Mouse (Mus musculus) heart, embryonic 15.5 days (tissue): ENCODE data around the gene Fbxl15. TPM values are rescaled to one million over a fixed set of nuclear protein-coding genes. Genes with fewer than 3 reads are reported as not detected.
A peak's percentile ranks its signal among the peaks of the same experiment; 100 is the strongest.

Experiments used
- ATAC-seq: fragments of 200-750 bp; cut with Nextera tagmentation; replicated peaks from 2 replicates; pipeline ENCODE4 v1.8.0; 2017; ENCODE audit warnings: low read depth, moderate TSS enrichment; ENCODE audit not compliant: insufficient number of reproducible peaks, insufficient read depth, low FRiP score
- H3K27ac ChIP-seq: fragments of 300-500 bp; sonication (generic); 2 replicates; pipeline ENCODE4 v1.5.1; 2015; ENCODE audit warnings: mild to moderate bottlenecking, inconsistent platforms
- H3K27me3 ChIP-seq: fragments of 300-500 bp; sonication (generic); 2 replicates; pipeline ENCODE4 v1.6.1; 2015; ENCODE audit warnings: inconsistent platforms
- H3K36me3 ChIP-seq: fragments of 300-500 bp; sonication (generic); 2 replicates; pipeline ENCODE4 v1.6.1; 2015; ENCODE audit warnings: mild to moderate bottlenecking, inconsistent platforms
- H3K4me1 ChIP-seq: fragments of 300-500 bp; sonication (generic); replicated peaks from 2 replicates; pipeline ENCODE4 v1.6.1; 2015; ENCODE audit warnings: inconsistent platforms
- H3K4me2 ChIP-seq: fragments of 300-500 bp; sonication (generic); 2 replicates; pipeline ENCODE4 v1.6.1; 2015; ENCODE audit warnings: inconsistent platforms, mild to moderate bottlenecking, moderate library complexity
- H3K4me3 ChIP-seq: fragments of 300-500 bp; sonication (generic); 2 replicates; pipeline ENCODE4 v1.5.1; 2015; ENCODE audit warnings: mild to moderate bottlenecking, inconsistent platforms
- H3K9ac ChIP-seq: fragments of 300-500 bp; sonication (generic); 2 replicates; pipeline ENCODE4 v1.6.1; 2015; ENCODE audit warnings: mild to moderate bottlenecking, inconsistent platforms
- H3K9me3 ChIP-seq: fragments of 300-500 bp; sonication (generic); replicated peaks from 2 replicates; pipeline ENCODE4 v1.6.1; 2016; ENCODE audit warnings: inconsistent platforms
- whole genome bisulfite sequencing: fragments of 180-500 bp; shearing (Covaris S2); methylation state at CpG from one replicate; pipeline ENCODE4 v1.1.7; 2015; ENCODE audit warnings: mixed read lengths; 5-methylcytosine and 5-hydroxymethylcytosine counted together
- polyA plus RNA-seq: library from polyadenylated mRNA; unstranded; fragments of >200 nt; fragmentation: Nextera tagmentation; extraction: Ambion mirVana; gene quantifications from 2 replicates; pipeline ENCODE4 v1.2.1, GENCODE M21; 2015

Gene Fbxl15
- polyA plus RNA-seq, 1 experiment from 2014 or later = 10.5 TPM

- H3K36me3 ChIP-seq = no peaks in the 10 kb centered on the region
- H3K9ac ChIP-seq = peak within 1 kb of the TSS; percentile 75
- no peaks in the 10 kb centered on the region for H3K9me3 ChIP-seq
- WGBS = 50% methylated on average over 10 of the region's 10 CpGs
- H3K4me3 ChIP-seq = peak within 1 kb of the TSS; percentile 60
- no peak for ATAC-seq
- peak within 1 kb of the TSS; percentile 67 for H3K27ac ChIP-seq
- H3K4me2 ChIP-seq = peak within 1 kb of the TSS; percentile 96
- H3K4me1 ChIP-seq = peaks cover 18% of the 10 kb centered on the region
- H3K27me3 ChIP-seq = 0 out of 2 replicates have a peak, but pooled peaks cover 4% of the 10 kb centered on the region
These were observed 22.4 kb downstream of the Fbxl15 start, which contains the start of gene 2310034G01Rik for GRCm38 (mm10) chr19:46350168-46350932. TSS of gene 2310034G01Rik (minus strand) at chr19:46350302.

GRCm38 (mm10) chr19:46356701-46357138, 28.7 kb downstream of the Fbxl15 start:
- Histone ChIP-seq H3K4me1 (peaks cover 14% of the 10 kb centered on the region), H3K4me3 (peak overlapping the region; percentile 62), H3K9me3 (no peaks in the 10 kb centered on the region), H3K27me3 (peaks cover 14% of the 10 kb centered on the region), H3K27ac (peak overlapping the region; percentile 64; the same call in 1 of the 2 replicates), H3K4me2 (peak overlapping the region; percentile 91), H3K36me3 (no peaks in the 10 kb centered on the region), H3K9ac (peak overlapping the region; percentile 59)
- WGBS = under 1% methylated on average over 29 of the region's 29 CpGs
- peak; percentile 79 for ATAC-seq

GRCm38 (mm10) chr19:46357344-46358280, 29.6 kb downstream of the Fbxl15 start:
- no peak; the same call in 1 of the 2 replicates for ATAC-seq
- 18% methylated on average over 25 of the region's 25 CpGs for WGBS
- peak overlapping the region; percentile 59 for H3K9ac ChIP-seq

GRCm38 (mm10) chr19:46358381-46358780, 30.4 kb downstream of the Fbxl15 start:
- H3K9me3 ChIP-seq = no peaks in the 10 kb centered on the region
- no peak for ATAC-seq
- H3K9ac ChIP-seq = no peak overlapping the region
- WGBS = 55% methylated on average over 4 of the region's 4 CpGs
- H3K27ac ChIP-seq = peak overlapping the region; percentile 64
- H3K36me3 ChIP-seq = no peaks in the 10 kb centered on the region
- H3K4me2 ChIP-seq = peak overlapping the region; percentile 91
- peaks cover 14% of the 10 kb centered on the region for H3K4me1 ChIP-seq
- peaks cover 14% of the 10 kb centered on the region for H3K27me3 ChIP-seq
- H3K4me3 ChIP-seq = peak overlapping the region; percentile 62; the same call in 1 of the 2 replicates

More at GRCm38 (mm10) chr19:46357344-46358280, 29.6 kb downstream of the Fbxl15 start:
- peak overlapping the region; percentile 62 for H3K4me3 ChIP-seq
- peaks cover 14% of the 10 kb centered on the region for H3K27me3 ChIP-seq
- H3K9me3 ChIP-seq = no peaks in the 10 kb centered on the region
- H3K4me1 ChIP-seq = peaks cover 14% of the 10 kb centered on the region
- peak overlapping the region; percentile 64 for H3K27ac ChIP-seq
- H3K36me3 ChIP-seq = no peaks in the 10 kb centered on the region
- peak overlapping the region; percentile 91 for H3K4me2 ChIP-seq

GRCm38 (mm10) chr19:46362104-46362503, 34.1 kb downstream of the Fbxl15 start:
- no peaks in the 10 kb centered on the region for H3K9me3 ChIP-seq
- no peak overlapping the region for H3K4me2 ChIP-seq
- H3K4me3 ChIP-seq = no peak overlapping the region
- no peaks in the 10 kb centered on the region for H3K36me3 ChIP-seq
- H3K27me3 ChIP-seq = peaks cover 10% of the 10 kb centered on the region
- ATAC-seq = no peak
- WGBS = 74% methylated on average over 8 of the region's 8 CpGs
- H3K27ac ChIP-seq = no peak overlapping the region
- H3K4me1 ChIP-seq = peaks cover 7% of the 10 kb centered on the region
- H3K9ac ChIP-seq = no peak overlapping the region

- H3K4me3 ChIP-seq = no peak overlapping the region
- no peak overlapping the region for H3K9ac ChIP-seq
- no peaks in the 10 kb centered on the region for H3K9me3 ChIP-seq
- 76% methylated on average over 11 of the region's 11 CpGs for WGBS
- H3K4me1 ChIP-seq = no peaks in the 10 kb centered on the region
- no peak for ATAC-seq
- no peak overlapping the region for H3K4me2 ChIP-seq
- H3K27me3 ChIP-seq = peaks cover 4% of the 10 kb centered on the region
- no peak overlapping the region for H3K27ac ChIP-seq
- no peaks in the 10 kb centered on the region for H3K36me3 ChIP-seq
These were observed 35.5 kb downstream of the Fbxl15 start for GRCm38 (mm10) chr19:46363294-46364009.

GRCm38 (mm10) chr19:46367798-46368590, 40.0 kb downstream of the Fbxl15 start:
- H3K9ac ChIP-seq = no peak overlapping the region
- no peaks in the 10 kb centered on the region for H3K9me3 ChIP-seq
- WGBS = 84% methylated on average over 23 of the region's 23 CpGs
- H3K27me3 ChIP-seq = no peaks in the 10 kb centered on the region
- H3K27ac ChIP-seq = no peak overlapping the region
- H3K36me3 ChIP-seq = no peaks in the 10 kb centered on the region
- H3K4me1 ChIP-seq = 0 out of 2 replicates have a peak, but pooled peaks cover 2% of the 10 kb centered on the region
- H3K4me2 ChIP-seq = no peak overlapping the region
- ATAC-seq = no peak
- H3K4me3 ChIP-seq = no peak overlapping the region

- no peak overlapping the region for H3K9ac ChIP-seq
- H3K27ac ChIP-seq = no peak overlapping the region
- no peaks in the 10 kb centered on the region for H3K36me3 ChIP-seq
- ATAC-seq = peak; percentile 67
- H3K4me3 ChIP-seq = no peak overlapping the region
- H3K27me3 ChIP-seq = no peaks in the 10 kb centered on the region
- H3K9me3 ChIP-seq = no peaks in the 10 kb centered on the region
- peaks cover 3% of the 10 kb centered on the region; the same call in 1 of the 2 replicates for H3K4me1 ChIP-seq
- H3K4me2 ChIP-seq = no peak overlapping the region
- 8% methylated on average over 4 of the region's 4 CpGs for WGBS
These were observed 41.2 kb downstream of the Fbxl15 start for GRCm38 (mm10) chr19:46369204-46369603.

- Histone ChIP-seq H3K4me1 (peaks cover 6% of the 10 kb centered on the region; the same call in 1 of the 2 replicates), H3K27ac (no peak overlapping the region), H3K9ac (no peak overlapping the region), H3K4me2 (no peak overlapping the region), H3K9me3 (no peaks in the 10 kb centered on the region), H3K4me3 (no peak overlapping the region), H3K36me3 (peaks cover 29% of the 10 kb centered on the region), H3K27me3 (no peaks in the 10 kb centered on the region)
- ATAC-seq = no peak
- 56% methylated on average over 21 of the region's 21 CpGs for WGBS
These were observed 46.6 kb downstream of the Fbxl15 start for GRCm38 (mm10) chr19:46374477-46375088.

GRCm38 (mm10) chr19:46375489-46375888, 47.5 kb downstream of the Fbxl15 start:
- no peaks in the 10 kb centered on the region for H3K9me3 ChIP-seq
- no peak for ATAC-seq
- H3K4me3 ChIP-seq = no peak overlapping the region
- WGBS = 63% methylated on average over 5 of the region's 5 CpGs
- peaks cover 6% of the 10 kb centered on the region; the same call in 1 of the 2 replicates for H3K4me1 ChIP-seq
- no peak overlapping the region for H3K9ac ChIP-seq
- no peak overlapping the region for H3K27ac ChIP-seq
- no peaks in the 10 kb centered on the region for H3K27me3 ChIP-seq
- no peak overlapping the region for H3K4me2 ChIP-seq
- H3K36me3 ChIP-seq = peaks cover 38% of the 10 kb centered on the region
